Mouse (Mus musculus) CH12.LX (cell line): Measurements from ENCODE around the gene Cib1. TPM values are rescaled to one million over a fixed set of nuclear protein-coding genes. Genes with fewer than 3 reads are reported as not detected.

Experiments used
- DNase-seq: peaks from one replicate; pipeline ENCODE4 v3.0.0-alpha.2; 2013; ENCODE audit errors: extremely low read depth
- H3K27ac ChIP-seq: 2 replicates; pipeline ENCODE4 v1.5.1; 2012; ENCODE audit warnings: low read depth, mild to moderate bottlenecking, control low read depth, moderate library complexity; ENCODE audit not compliant: insufficient read depth
- H3K27me3 ChIP-seq: replicated peaks from 2 replicates; pipeline ENCODE3; 2012; ENCODE audit warnings: inconsistent platforms
- H3K36me3 ChIP-seq, 2 experiments: replicated peaks in 1 of 2; 2 replicates each; pipeline versions ENCODE3 to v1.6.1; 2012; ENCODE audit warnings: inconsistent platforms in 1 of 2, low read length in 1 of 2, mild to moderate bottlenecking in 1 of 2, mixed read lengths in 1 of 2, moderate library complexity in 1 of 2; ENCODE audit not compliant: control insufficient read depth in 1 of 2, insufficient read depth in 1 of 2
- H3K4me1 ChIP-seq, 2 experiments: 2 replicates each; pipeline ENCODE4 v1.6.1; 2012; ENCODE audit warnings: inconsistent platforms in 1 of 2, moderate library complexity in 1 of 2; ENCODE audit not compliant: insufficient read depth in 2 of 2, control insufficient read depth in 1 of 2
- H3K4me2 ChIP-seq: 2 replicates; pipeline ENCODE4 v1.6.1; 2012; ENCODE audit warnings: low read depth, mild to moderate bottlenecking, control low read depth; ENCODE audit not compliant: poor library complexity, insufficient read depth, severe bottlenecking
- H3K4me3 ChIP-seq, 3 experiments: fragments of 150-350 bp in 1 of 3; sonication (generic) in 1 of 3; replicated peaks in 1 of 3; 2 replicates each; pipeline versions ENCODE3 to v1.5.1; 2011 to 2012; ENCODE audit warnings: low read depth in 2 of 3, low read length in 2 of 3, mild to moderate bottlenecking in 2 of 3, moderate library complexity in 2 of 3, control low read depth in 1 of 3, improper control_type of control experiment in 1 of 3, inconsistent platforms in 1 of 3, mixed read lengths in 1 of 3; ENCODE audit not compliant: poor library complexity in 1 of 3
- H3K79me2 ChIP-seq: replicated peaks from 2 replicates; pipeline ENCODE4 v1.6.1; 2012; ENCODE audit warnings: mild to moderate bottlenecking, moderate library complexity; ENCODE audit not compliant: control insufficient read depth, poor library complexity, insufficient read depth, severe bottlenecking; ENCODE audit errors: extremely low read depth
- H3K9ac ChIP-seq: 2 replicates; pipeline ENCODE4 v1.6.1; 2012; ENCODE audit warnings: low read depth, mild to moderate bottlenecking, control low read depth, moderate library complexity; ENCODE audit not compliant: insufficient read depth
- H3K9me3 ChIP-seq: replicated peaks from 2 replicates; pipeline ENCODE3; 2012; ENCODE audit warnings: low read length, inconsistent platforms, mixed read lengths
- BHLHE40 ChIP-seq: IDR thresholded peaks from 2 replicates; pipeline ENCODE4 v1.6.1; 2011; ENCODE audit warnings: mild to moderate bottlenecking, low read depth, low read length, improper control_type of control experiment
- CHD1 ChIP-seq: IDR thresholded peaks from 2 replicates; pipeline ENCODE4 v1.6.1; 2012; ENCODE audit warnings: low read depth, low read length, improper control_type of control experiment, inconsistent platforms
- CHD2 ChIP-seq: IDR thresholded peaks from 2 replicates; pipeline ENCODE4 v1.6.1; 2011; ENCODE audit warnings: low read length, improper control_type of control experiment
- CTCF ChIP-seq, 2 experiments: IDR thresholded peaks in 1 of 2; conservative IDR thresholded peaks in 1 of 2; 2 replicates each; pipeline ENCODE4 v1.5.1; 2011 to 2012; ENCODE audit warnings: low read depth in 2 of 2, low read length in 2 of 2, improper control_type of control experiment in 1 of 2, inconsistent platforms in 1 of 2, mild to moderate bottlenecking in 1 of 2, moderate library complexity in 1 of 2
- E2F4 ChIP-seq: IDR thresholded peaks from 2 replicates; pipeline ENCODE4 v1.6.1; 2011; ENCODE audit warnings: low read depth, low read length, improper control_type of control experiment; ENCODE audit not compliant: insufficient replicate concordance
- ELF1 ChIP-seq: IDR thresholded peaks from 2 replicates; pipeline ENCODE4 v1.6.1; 2014; ENCODE audit warnings: low read depth, mild to moderate bottlenecking, inconsistent platforms, low read length, improper control_type of control experiment
- EP300 ChIP-seq: IDR thresholded peaks from 2 replicates; pipeline ENCODE4 v1.6.1; 2011; ENCODE audit warnings: low read length, improper control_type of control experiment
- ETS1 ChIP-seq: conservative IDR thresholded peaks from 2 replicates; pipeline ENCODE4 v1.6.1; 2012; ENCODE audit warnings: low read depth, mild to moderate bottlenecking, inconsistent platforms, low read length, improper control_type of control experiment, moderate library complexity
- GABPA ChIP-seq: IDR thresholded peaks from 2 replicates; pipeline ENCODE4 v1.6.1; 2012; ENCODE audit warnings: low read depth, low read length, improper control_type of control experiment, inconsistent platforms; ENCODE audit not compliant: insufficient replicate concordance
- HCFC1 ChIP-seq: IDR thresholded peaks from 2 replicates; pipeline ENCODE4 v1.6.1; 2012; ENCODE audit warnings: low read depth, mild to moderate bottlenecking, inconsistent platforms, low read length, improper control_type of control experiment
- IRF4 ChIP-seq: IDR thresholded peaks from 2 replicates; pipeline ENCODE4 v1.6.1; 2014; ENCODE audit warnings: low read depth, mild to moderate bottlenecking, inconsistent platforms, low read length, improper control_type of control experiment
- JUN ChIP-seq: IDR thresholded peaks from 2 replicates; pipeline ENCODE4 v1.6.1; 2011; ENCODE audit warnings: low read depth, mild to moderate bottlenecking, low read length, improper control_type of control experiment, moderate library complexity; ENCODE audit not compliant: insufficient read depth
- JUND ChIP-seq: conservative IDR thresholded peaks from 2 replicates; pipeline ENCODE4 v1.6.1; 2011; ENCODE audit warnings: low read depth, low read length, improper control_type of control experiment
- KAT2A ChIP-seq: IDR thresholded peaks from 2 replicates; pipeline ENCODE4 v1.6.1; 2012; ENCODE audit warnings: low read length, improper control_type of control experiment, inconsistent platforms; ENCODE audit not compliant: insufficient replicate concordance
- MAFK ChIP-seq: IDR thresholded peaks from 2 replicates; pipeline ENCODE4 v1.6.1; 2011; ENCODE audit warnings: low read length, improper control_type of control experiment; ENCODE audit not compliant: insufficient replicate concordance
- MAX ChIP-seq: IDR thresholded peaks from 2 replicates; pipeline ENCODE4 v1.6.1; 2011; ENCODE audit warnings: low read length, improper control_type of control experiment
- MAZ ChIP-seq: IDR thresholded peaks from 2 replicates; pipeline ENCODE4 v1.6.1; 2012; ENCODE audit warnings: low read depth, mild to moderate bottlenecking, inconsistent platforms, low read length, improper control_type of control experiment, moderate library complexity
- MEF2A ChIP-seq: IDR thresholded peaks from 2 replicates; pipeline ENCODE4 v1.6.1; 2014; ENCODE audit warnings: low read depth, mild to moderate bottlenecking, inconsistent platforms, low read length, improper control_type of control experiment, borderline replicate concordance
- MXI1 ChIP-seq: IDR thresholded peaks from 2 replicates; pipeline ENCODE4 v1.6.1; 2011; ENCODE audit warnings: mild to moderate bottlenecking, low read depth, low read length, improper control_type of control experiment
- MYC ChIP-seq: IDR thresholded peaks from 2 replicates; pipeline ENCODE4 v1.6.1; 2011; ENCODE audit warnings: low read depth, mild to moderate bottlenecking, improper control_type of control experiment, low read length
- NELFE ChIP-seq: IDR thresholded peaks from 2 replicates; pipeline ENCODE4 v1.6.1; 2011; ENCODE audit warnings: low read depth, low read length, improper control_type of control experiment
- NRF1 ChIP-seq: IDR thresholded peaks from 2 replicates; pipeline ENCODE4 v1.6.1; 2014; ENCODE audit warnings: low read depth, mild to moderate bottlenecking, inconsistent platforms, low read length, improper control_type of control experiment, moderate library complexity
- PAX5 ChIP-seq: IDR thresholded peaks from 2 replicates; pipeline ENCODE4 v1.6.1; 2012; ENCODE audit warnings: low read length, inconsistent platforms, mixed read lengths
- POLR2A ChIP-seq: IDR thresholded peaks from 2 replicates; pipeline ENCODE4 v1.6.1; 2011; ENCODE audit warnings: low read depth, mild to moderate bottlenecking, improper control_type of control experiment, low read length
- POLR2AphosphoS2 ChIP-seq: IDR thresholded peaks from 2 replicates; pipeline ENCODE4 v1.6.1; 2011; ENCODE audit warnings: low read depth, low read length, improper control_type of control experiment
- RAD21 ChIP-seq: IDR thresholded peaks from 2 replicates; pipeline ENCODE4 v1.6.1; 2011; ENCODE audit warnings: low read depth, mild to moderate bottlenecking, low read length, improper control_type of control experiment, moderate library complexity
- RCOR1 ChIP-seq: conservative IDR thresholded peaks from 2 replicates; pipeline ENCODE4 v1.6.1; 2012; ENCODE audit warnings: low read depth, mild to moderate bottlenecking, inconsistent platforms, low read length, improper control_type of control experiment
- SIN3A ChIP-seq: IDR thresholded peaks from 2 replicates; pipeline ENCODE4 v1.6.1; 2012; ENCODE audit warnings: low read length, improper control_type of control experiment, inconsistent platforms
- SMC3 ChIP-seq: IDR thresholded peaks from 2 replicates; pipeline ENCODE4 v1.6.1; 2011; ENCODE audit warnings: low read depth, low read length, improper control_type of control experiment
- TBP ChIP-seq: conservative IDR thresholded peaks from 2 replicates; pipeline ENCODE4 v1.6.1; 2011; ENCODE audit warnings: low read depth, low read length, improper control_type of control experiment
- TCF12 ChIP-seq: IDR thresholded peaks from 2 replicates; pipeline ENCODE4 v1.6.1; 2014; ENCODE audit warnings: low read depth, mild to moderate bottlenecking, inconsistent platforms, low read length, improper control_type of control experiment
- UBTF ChIP-seq: IDR thresholded peaks from 2 replicates; pipeline ENCODE4 v1.6.1; 2012; ENCODE audit warnings: low read depth, mild to moderate bottlenecking, inconsistent platforms, low read length, improper control_type of control experiment, moderate library complexity
- USF1 ChIP-seq: IDR thresholded peaks from 2 replicates; pipeline ENCODE4 v1.6.1; 2014; ENCODE audit warnings: low read depth, mild to moderate bottlenecking, inconsistent platforms, low read length, improper control_type of control experiment
- USF2 ChIP-seq: conservative IDR thresholded peaks from 2 replicates; pipeline ENCODE4 v1.6.1; 2011; ENCODE audit warnings: low read depth, low read length, improper control_type of control experiment
- ZC3H11A ChIP-seq: IDR thresholded peaks from 2 replicates; pipeline ENCODE4 v1.6.1; 2012; ENCODE audit warnings: low read depth, mild to moderate bottlenecking, inconsistent platforms, low read length, improper control_type of control experiment
- ZKSCAN1 ChIP-seq: IDR thresholded peaks from 2 replicates; pipeline ENCODE4 v1.6.1; 2012; ENCODE audit warnings: low read depth, inconsistent platforms, low read length, improper control_type of control experiment, borderline replicate concordance
- ZMIZ1 ChIP-seq: IDR thresholded peaks from 2 replicates; pipeline ENCODE4 v1.6.1; 2012; ENCODE audit warnings: low read depth, mild to moderate bottlenecking, inconsistent platforms, low read length, improper control_type of control experiment
- ZNF384 ChIP-seq: IDR thresholded peaks from 2 replicates; pipeline ENCODE4 v1.6.1; 2012; ENCODE audit warnings: low read depth, low read length, improper control_type of control experiment, inconsistent platforms
- dilution Hi-C: fragments of 300-500 bp; cut with MboI; formaldehyde crosslinking; loops from 2 replicates; pipeline ENCODE4 v1.14.3; 2020; ENCODE audit warnings: low sequenced_read_pairs; ENCODE audit not compliant: extremely low pct_unique_long_range_greater_than_20kb, extremely low pct_ligation_motif_present
- in situ Hi-C: fragments of 300-500 bp; cut with MboI; formaldehyde crosslinking; loops from 3 replicates; pipeline ENCODE4 v1.14.3; 2019; ENCODE audit warnings: low sequenced_read_pairs, low pct_ligation_motif_present, low pct_unique_long_range_greater_than_20kb, mixed read lengths
- polyA plus RNA-seq: library from polyadenylated mRNA; unstranded; fragments of >175 nt; gene quantifications from 2 replicates; pipeline ENCODE4 v1.2.1, GENCODE M21; 2012; ENCODE audit warnings: low read depth; ENCODE audit not compliant: insufficient read length
- total RNA-seq, 2 experiments: library from RNA; depleted of rRNA; stranded (reverse); fragments of 300-350 nt in 1 of 2; fragments of >200 nt in 1 of 2; gene quantifications; 2 replicates each; pipeline ENCODE4 v1.2.3; 2012 to 2014

Cib1 gene
- total and polyA plus RNA-seq, 3 experiments, result 29.1 to 73.1 (median 48.1) TPM

DNA sequence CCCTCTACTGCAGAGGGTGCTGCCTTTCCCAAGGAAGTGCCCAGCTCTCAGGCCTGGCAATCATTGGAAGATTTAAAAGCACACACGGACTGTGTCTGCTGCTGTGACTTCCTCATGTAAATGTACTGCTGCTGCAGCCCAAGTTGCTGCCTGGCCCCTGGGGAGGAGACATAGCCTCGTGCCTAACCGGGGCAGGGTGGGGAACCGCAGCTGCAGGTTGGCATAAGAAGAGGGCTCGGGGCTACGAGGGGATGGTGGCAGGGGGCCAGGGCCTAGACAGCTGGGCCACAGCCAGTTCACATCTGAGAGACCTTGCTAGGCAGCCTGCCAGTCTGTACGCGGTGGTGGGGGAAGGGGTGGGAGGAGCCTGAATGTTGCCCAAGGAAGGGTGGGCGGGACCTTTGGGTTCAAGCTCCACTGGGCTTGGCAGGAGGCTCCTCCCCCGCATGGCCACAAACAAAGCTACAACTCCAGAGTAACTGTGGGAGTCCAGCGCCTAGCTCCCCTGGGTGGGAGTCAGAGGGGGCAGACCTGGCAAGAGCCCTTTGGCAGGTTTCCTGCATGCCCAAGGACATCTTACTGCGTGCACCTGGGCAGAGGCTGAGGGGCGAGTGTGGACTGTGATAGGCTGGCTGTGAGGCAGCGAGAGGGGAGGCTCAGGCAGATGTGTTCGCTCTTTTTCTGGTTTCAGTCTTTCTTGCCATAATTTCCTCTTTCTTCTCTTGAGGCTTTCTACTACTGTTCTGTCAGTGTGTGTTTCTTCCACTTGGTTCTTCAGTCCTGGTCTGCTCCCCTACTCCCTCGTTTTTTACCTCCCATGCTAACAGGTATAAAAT lies 40.2 kb downstream of the Cib1 start:
- Histone ChIP-seq H3K36me3 (no peaks in the 10 kb centered on the region), H3K9me3 (no peaks in the 10 kb centered on the region), H3K27ac (peak overlapping the region; percentile 99), H3K9ac (peak overlapping the region; percentile 56), H3K4me2 (peak overlapping the region; percentile 97), H3K27me3 (peaks cover 3% of the 10 kb centered on the region), H3K4me3 (peak overlapping the region; percentile 22 to 60 (median 40)), H3K4me1 (peaks cover 28 to 69% of the 10 kb centered on the region in 2 experiments), H3K79me2 (no peaks in the 10 kb centered on the region)
- DNase-seq, result peak; percentile 91
- no peak for TF ChIP-seq USF2
- TF ChIP-seq ELF1, result peak; percentile 50; the same call in 1 of the 2 replicates
- no peak for TF ChIP-seq USF1
- peak; percentile 42; the same call in 1 of the 2 replicates for TF ChIP-seq ZMIZ1
- peak; percentile 18; the same call in 1 of the 2 replicates for TF ChIP-seq SIN3A
- TF ChIP-seq ZNF384, result no peak
- peak; percentile 67 for TF ChIP-seq ETS1
- TF ChIP-seq RAD21, result no peak
- TF ChIP-seq IRF4, result no peak
- TF ChIP-seq ZC3H11A, result no peak
- no peak for TF ChIP-seq E2F4
- TF ChIP-seq JUN, result no peak
- TF ChIP-seq KAT2A, result no peak
- no peak for TF ChIP-seq ZKSCAN1
- TF ChIP-seq EP300, result peak; percentile 12
- TF ChIP-seq UBTF, result peak; percentile 51; the same call in 1 of the 2 replicates
- TF ChIP-seq GABPA, result no peak
- TF ChIP-seq TCF12, result peak; percentile 13
- 0 out of 2 replicates have a peak, but pooled peaks have one; percentile 11 for TF ChIP-seq NRF1
- TF ChIP-seq POLR2AphosphoS2, result no peak
- no peak; the same call in 1 of the 2 replicates for TF ChIP-seq MAX
- TF ChIP-seq BHLHE40, result peak; percentile 89
- TF ChIP-seq HCFC1, result no peak
- TF ChIP-seq MXI1, result peak; percentile 11; the same call in 1 of the 2 replicates
- peak; percentile 71; the same call in 1 of the 2 replicates for TF ChIP-seq CHD2
- peak; percentile 14; the same call in 1 of the 2 replicates for TF ChIP-seq MAZ
- no peak for TF ChIP-seq CHD1
- TF ChIP-seq PAX5, result no peak
- no peak for TF ChIP-seq MEF2A
- TF ChIP-seq JUND, result no peak
- TF ChIP-seq NELFE, result peak; percentile 41; the same call in 1 of the 2 replicates
- TF ChIP-seq MYC, result peak; percentile 46; the same call in 1 of the 2 replicates
- TF ChIP-seq RCOR1, result no peak
- TF ChIP-seq SMC3, result peak; percentile 11; the same call in 1 of the 2 replicates
- TF ChIP-seq POLR2A, result peak; percentile 70
- TF ChIP-seq TBP, result peak; percentile 55; the same call in 1 of the 2 replicates
- no peak for TF ChIP-seq CTCF (conservative IDR thresholded peaks at IDR 0.05 in 1 of 2, IDR thresholded peaks at IDR 0.05 in 1 of 2; ENCODE audit: low read depth in 2 of 2, low read length in 2 of 2)
- no peak; the same call in 1 of the 2 replicates for TF ChIP-seq MAFK
- in situ Hi-C loops (no loop called here), dilution Hi-C loops (no loop called here)
